Mouse (Mus musculus) kidney, adult 2 months (tissue): Measurements from ENCODE around the gene Osbpl9.

Source experiments
- CTCF ChIP-seq: fragments of 200-500 bp; conservative IDR thresholded peaks from 2 replicates; pipeline ENCODE4 v1.5.1; 2011; ENCODE audit warnings: low read depth, mild to moderate bottlenecking, control low read depth, low read length, moderate library complexity, mixed read lengths; ENCODE audit not compliant: insufficient read depth, insufficient read length
- POLR2A ChIP-seq: fragments of 200-500 bp; IDR thresholded peaks from one replicate; pipeline ENCODE4 v1.6.1; 2011; ENCODE audit warnings: low read depth, low read length, control low read depth

- no peak for TF ChIP-seq POLR2A
- no peak for TF ChIP-seq CTCF
Measured at GRCm38 (mm10) chr4:109128017-109128416, 74.1 kb downstream of the Osbpl9 start.
